Mouse (Mus musculus) limb, embryonic 10.5 days (tissue): ENCODE data around the gene Mesp2. TPM values are rescaled to one million over a fixed set of nuclear protein-coding genes. Genes with fewer than 3 reads are reported as not detected.
A peak's percentile ranks its signal among the peaks of the same experiment; 100 is the strongest.

ENCODE experiments used
- DNase-seq: peaks from one replicate; pipeline ENCODE4 v3.0.0-alpha.2; 2017; ENCODE audit warnings: low spot score
- H3K27ac ChIP-seq: fragments of 300-500 bp; sonication (generic); 2 replicates; pipeline ENCODE4 v1.5.1; 2016; ENCODE audit warnings: mild to moderate bottlenecking
- H3K27me3 ChIP-seq: fragments of 300-500 bp; sonication (generic); 2 replicates; pipeline ENCODE4 v1.6.1; 2016; ENCODE audit warnings: low read depth, mild to moderate bottlenecking; ENCODE audit not compliant: poor library complexity, severe bottlenecking
- H3K36me3 ChIP-seq: fragments of 300-500 bp; sonication (generic); 2 replicates; pipeline ENCODE4 v1.6.1; 2016; ENCODE audit warnings: mild to moderate bottlenecking, moderate library complexity
- H3K4me1 ChIP-seq: fragments of 300-500 bp; sonication (generic); 2 replicates; pipeline ENCODE4 v1.6.1; 2016
- H3K4me3 ChIP-seq: fragments of 300-500 bp; sonication (generic); 2 replicates; pipeline ENCODE4 v1.5.1; 2016; ENCODE audit warnings: mild to moderate bottlenecking, moderate library complexity
- H3K9me3 ChIP-seq: fragments of 300-500 bp; sonication (generic); replicated peaks from 2 replicates; pipeline ENCODE4 v1.6.1; 2016; ENCODE audit warnings: mild to moderate bottlenecking
- WGBS: fragments of 180-500 bp; shearing (Covaris S2); methylation state at CpG from one replicate; pipeline ENCODE4 v1.1.7; 2016; 5-methylcytosine and 5-hydroxymethylcytosine counted together
- polyA plus RNA-seq: library from polyadenylated mRNA; unstranded; fragments of >200 nt; fragmentation: Nextera tagmentation; extraction: Ambion mirVana; gene quantifications from 2 replicates; pipeline ENCODE4 v1.2.1, GENCODE M21; 2016

Gene Mesp2
- polyA plus RNA-seq, 1 experiment from 2014 or later, result 0.21 TPM

- Histone ChIP-seq H3K4me1 (peaks cover 18% of the 10 kb centered on the region; the same call in 1 of the 2 replicates), H3K27ac (no peak overlapping the region), H3K36me3 (peaks cover 11% of the 10 kb centered on the region), H3K27me3 (peaks cover 49% of the 10 kb centered on the region), H3K4me3 (no peak overlapping the region), H3K9me3 (no peaks in the 10 kb centered on the region)
- DNase-seq, result no peak
- WGBS, result 47% methylated on average over 11 of the region's 11 CpGs
These were observed 9.5 kb downstream of the Mesp2 start for GRCm38 (mm10) chr7:79819996-79820395.

DNA sequence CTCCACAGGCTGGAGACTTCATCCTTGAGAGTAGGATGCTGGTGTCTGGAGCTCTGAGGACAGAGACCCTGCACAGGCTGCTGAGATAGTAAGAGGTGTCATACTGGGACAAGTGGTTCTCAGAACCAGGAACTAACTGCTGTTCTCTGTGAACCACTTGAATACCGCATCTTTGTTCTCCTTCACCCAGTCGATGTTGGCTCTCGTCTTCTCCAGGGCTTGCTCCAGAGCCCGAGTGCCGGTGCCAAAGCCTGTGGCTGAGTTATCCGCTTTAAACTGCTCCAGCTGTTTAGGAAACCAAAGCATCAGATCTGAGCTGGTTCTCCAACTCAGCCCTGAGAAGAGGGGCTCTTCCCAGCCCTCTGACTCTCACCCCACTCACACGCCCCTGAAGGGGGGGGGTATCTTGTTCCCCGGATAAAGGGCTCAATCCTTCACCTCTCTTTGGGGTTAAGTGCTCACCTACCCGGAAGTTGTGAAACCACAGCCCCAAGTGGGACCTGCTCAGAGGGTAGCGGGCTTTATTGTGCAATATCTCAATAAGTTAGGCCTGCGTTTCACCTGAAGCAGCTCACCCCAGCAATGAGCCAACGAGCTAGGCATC is 11.7 kb downstream of the Mesp2 start:
- Histone ChIP-seq H3K9me3 (no peaks in the 10 kb centered on the region), H3K4me3 (no peak overlapping the region), H3K36me3 (peaks cover 33% of the 10 kb centered on the region), H3K27me3 (peaks cover 43% of the 10 kb centered on the region), H3K27ac (no peak overlapping the region), H3K4me1 (peaks cover 18% of the 10 kb centered on the region; the same call in 1 of the 2 replicates)
- no peak for DNase-seq
- WGBS, result 85% methylated on average over 12 of the region's 12 CpGs

- H3K4me3 ChIP-seq, result no peak overlapping the region
- H3K27me3 ChIP-seq, result no peaks in the 10 kb centered on the region
- H3K36me3 ChIP-seq, result peaks cover 37% of the 10 kb centered on the region
- no peaks in the 10 kb centered on the region for H3K4me1 ChIP-seq
- H3K27ac ChIP-seq, result no peak overlapping the region
- H3K9me3 ChIP-seq, result no peaks in the 10 kb centered on the region
- DNase-seq, result no peak
- WGBS, result 89% methylated on average over 3 of the region's 3 CpGs
These were observed 17.8 kb downstream of the Mesp2 start for GRCm38 (mm10) chr7:79828341-79828740.

GRCm38 (mm10) chr7:79831145-79831544 is 20.6 kb downstream of the Mesp2 start:
- WGBS, result 48% methylated on average over 6 of the region's 6 CpGs
- no peaks in the 10 kb centered on the region for H3K9me3 ChIP-seq
- H3K36me3 ChIP-seq, result peaks cover 22% of the 10 kb centered on the region

GRCm38 (mm10) chr7:79831585-79831984 is 21.1 kb downstream of the Mesp2 start:
- no peaks in the 10 kb centered on the region for H3K4me1 ChIP-seq
- no peak for DNase-seq
- H3K27me3 ChIP-seq, result no peaks in the 10 kb centered on the region
- no peak overlapping the region for H3K27ac ChIP-seq
- H3K9me3 ChIP-seq, result no peaks in the 10 kb centered on the region
- WGBS, result 80% methylated on average over 6 of the region's 6 CpGs
- H3K36me3 ChIP-seq, result peaks cover 18% of the 10 kb centered on the region
- H3K4me3 ChIP-seq, result no peak overlapping the region

More at GRCm38 (mm10) chr7:79831145-79831544, 20.6 kb downstream of the Mesp2 start:
- Histone ChIP-seq H3K4me3 (no peak overlapping the region), H3K4me1 (no peaks in the 10 kb centered on the region), H3K27ac (no peak overlapping the region), H3K27me3 (no peaks in the 10 kb centered on the region)
- no peak for DNase-seq

GRCm38 (mm10) chr7:79832980-79833379 is 22.5 kb downstream of the Mesp2 start:
- no peaks in the 10 kb centered on the region for H3K27me3 ChIP-seq
- H3K27ac ChIP-seq, result no peak overlapping the region
- no peaks in the 10 kb centered on the region for H3K9me3 ChIP-seq
- no peaks in the 10 kb centered on the region for H3K4me1 ChIP-seq
- DNase-seq, result no peak
- no peak overlapping the region for H3K4me3 ChIP-seq
- H3K36me3 ChIP-seq, result peaks cover 8% of the 10 kb centered on the region

- Histone ChIP-seq H3K36me3 (peaks cover 12% of the 10 kb centered on the region), H3K4me1 (no peaks in the 10 kb centered on the region), H3K27ac (no peak overlapping the region), H3K9me3 (no peaks in the 10 kb centered on the region), H3K4me3 (no peak overlapping the region), H3K27me3 (no peaks in the 10 kb centered on the region)
- WGBS, result 94% methylated on average over 6 of the region's 6 CpGs
- DNase-seq, result no peak
These were observed 24.7 kb downstream of the Mesp2 start for GRCm38 (mm10) chr7:79835196-79835595.

GRCm38 (mm10) chr7:79837247-79837646 is 26.7 kb downstream of the Mesp2 start:
- Histone ChIP-seq H3K4me1 (peaks cover 6% of the 10 kb centered on the region), H3K9me3 (no peaks in the 10 kb centered on the region), H3K27me3 (no peaks in the 10 kb centered on the region), H3K4me3 (no peak overlapping the region), H3K36me3 (peaks cover 26% of the 10 kb centered on the region), H3K27ac (no peak overlapping the region)
- no peak for DNase-seq
- 70% methylated on average over 2 of the region's 2 CpGs for WGBS

- WGBS, result 75% methylated on average over 7 of the region's 7 CpGs
- peaks cover 18% of the 10 kb centered on the region; the same call in 1 of the 2 replicates for H3K36me3 ChIP-seq
These were observed 31.6 kb downstream of the Mesp2 start for GRCm38 (mm10) chr7:79842163-79842562.

GRCm38 (mm10) chr7:79844090-79844802 is 33.7 kb downstream of the Mesp2 start:
- 84% methylated on average over 8 of the region's 8 CpGs for WGBS
- H3K4me3 ChIP-seq, result no peak overlapping the region
- no peak overlapping the region; the same call in 1 of the 2 replicates for H3K27ac ChIP-seq

More at GRCm38 (mm10) chr7:79842163-79842562, 31.6 kb downstream of the Mesp2 start:
- H3K4me1 ChIP-seq, result peaks cover 26% of the 10 kb centered on the region
- H3K27me3 ChIP-seq, result peaks cover 5% of the 10 kb centered on the region; the same call in 1 of the 2 replicates
- H3K9me3 ChIP-seq, result no peaks in the 10 kb centered on the region
- H3K4me3 ChIP-seq, result no peak overlapping the region
- H3K27ac ChIP-seq, result peak overlapping the region; percentile 1
- DNase-seq, result no peak

GRCm38 (mm10) chr7:79846342-79846741 is 35.8 kb downstream of the Mesp2 start:
- Histone ChIP-seq H3K36me3 (peaks cover 6% of the 10 kb centered on the region; the same call in 1 of the 2 replicates), H3K4me1 (peaks cover 40% of the 10 kb centered on the region), H3K9me3 (no peaks in the 10 kb centered on the region), H3K27ac (no peak overlapping the region), H3K4me3 (no peak overlapping the region), H3K27me3 (peaks cover 17% of the 10 kb centered on the region; the same call in 1 of the 2 replicates)
- 88% methylated on average over 2 of the region's 2 CpGs for WGBS
- DNase-seq, result no peak

More at GRCm38 (mm10) chr7:79844090-79844802, 33.7 kb downstream of the Mesp2 start:
- H3K9me3 ChIP-seq, result no peaks in the 10 kb centered on the region
- no peak for DNase-seq
- peaks cover 40% of the 10 kb centered on the region for H3K4me1 ChIP-seq
- peaks cover 17% of the 10 kb centered on the region; the same call in 1 of the 2 replicates for H3K27me3 ChIP-seq
- H3K36me3 ChIP-seq, result peaks cover 14% of the 10 kb centered on the region; the same call in 1 of the 2 replicates

GRCm38 (mm10) chr7:79847456-79848451 is 37.2 kb downstream of the Mesp2 start:
- no peaks in the 10 kb centered on the region for H3K36me3 ChIP-seq
- H3K4me1 ChIP-seq, result peaks cover 29% of the 10 kb centered on the region
- H3K4me3 ChIP-seq, result peak overlapping the region; percentile 63
- no peaks in the 10 kb centered on the region for H3K9me3 ChIP-seq
- H3K27ac ChIP-seq, result peak overlapping the region; percentile 86
- peak; percentile 89 for DNase-seq
- peaks cover 17% of the 10 kb centered on the region; the same call in 1 of the 2 replicates for H3K27me3 ChIP-seq
- WGBS, result 7% methylated on average over 51 of the region's 53 CpGs
